Mouse (Mus musculus): ENCODE data around the gene Syne2.
"Not testable (repeated sequence)": the region's sequence is repeated elsewhere in the genome, so short reads cannot be mapped to it uniquely, and the experiment has no call there.

Gene Syne2

GRCm38 (mm10) chr12:76087025-76087424 is 269.1 kb downstream of the Syne2 start:
- no peak for DNase-seq (ENCODE audit: extremely low read depth, insufficient read length, low spot score)

- DNase-seq (ENCODE audit: extremely low read depth, insufficient read length, low spot score): no peak
These were observed 275.0 kb downstream of the Syne2 start for GRCm38 (mm10) chr12:76092789-76093466.

GRCm38 (mm10) chr12:76093613-76094588 is 276.0 kb downstream of the Syne2 start:
- no peak for DNase-seq (ENCODE audit: extremely low read depth, insufficient read length, low spot score)

GRCm38 (mm10) chr12:76095117-76096035 is 277.4 kb downstream of the Syne2 start:
- DNase-seq (ENCODE audit: extremely low read depth, insufficient read length, low spot score): no peak

- no peak for DNase-seq (ENCODE audit: extremely low read depth, insufficient read length, low spot score)
These were observed 284.7 kb downstream of the Syne2 start for GRCm38 (mm10) chr12:76102621-76103020.

- DNase-seq (ENCODE audit: extremely low read depth, insufficient read length, low spot score): no peak
These were observed 286.8 kb downstream of the Syne2 start for GRCm38 (mm10) chr12:76104596-76105351.

- DNase-seq (ENCODE audit: extremely low read depth, insufficient read length, low spot score): no peak
These were observed 291.9 kb downstream of the Syne2 start for GRCm38 (mm10) chr12:76109646-76110405.

GRCm38 (mm10) chr12:76111046-76111445 is 293.1 kb downstream of the Syne2 start:
- no peak for DNase-seq (ENCODE audit: extremely low read depth, insufficient read length, low spot score)

- DNase-seq (ENCODE audit: extremely low read depth, insufficient read length, low spot score): no peak
These were observed 298.6 kb downstream of the Syne2 start for GRCm38 (mm10) chr12:76116577-76116976.

- no peak for DNase-seq (ENCODE audit: extremely low read depth, insufficient read length, low spot score)
These were observed 299.8 kb downstream of the Syne2 start for GRCm38 (mm10) chr12:76117632-76118153.

GRCm38 (mm10) chr12:76123223-76123622 is 305.3 kb downstream of the Syne2 start:
- no peak for DNase-seq (ENCODE audit: extremely low read depth, insufficient read length, low spot score)

GRCm38 (mm10) chr12:76128306-76128705 is 310.4 kb downstream of the Syne2 start:
- DNase-seq (ENCODE audit: extremely low read depth, insufficient read length, low spot score): no peak

GRCm38 (mm10) chr12:76128831-76129230 is 310.9 kb downstream of the Syne2 start:
- DNase-seq (ENCODE audit: extremely low read depth, insufficient read length, low spot score): no peak

- DNase-seq (ENCODE audit: extremely low read depth, insufficient read length, low spot score): no peak
These were observed 312.3 kb downstream of the Syne2 start for GRCm38 (mm10) chr12:76130281-76130680.

GRCm38 (mm10) chr12:76130891-76131290 is 313.0 kb downstream of the Syne2 start:
- no peak for DNase-seq (ENCODE audit: extremely low read depth, insufficient read length, low spot score)

GRCm38 (mm10) chr12:76132591-76132990 is 314.7 kb downstream of the Syne2 start:
- no peak for DNase-seq (ENCODE audit: extremely low read depth, insufficient read length, low spot score)

- DNase-seq (ENCODE audit: extremely low read depth, insufficient read length, low spot score): not testable (repeated sequence)
These were observed 315.1 kb downstream of the Syne2 start for GRCm38 (mm10) chr12:76133081-76133480.

- DNase-seq (ENCODE audit: extremely low read depth, insufficient read length, low spot score): no peak
These were observed 318.8 kb downstream of the Syne2 start for GRCm38 (mm10) chr12:76136701-76137100.

- not testable (repeated sequence) for DNase-seq (ENCODE audit: extremely low read depth, insufficient read length, low spot score)
These were observed 334.5 kb downstream of the Syne2 start for GRCm38 (mm10) chr12:76152389-76152788.

Data from 3134 (cell line).